Mouse (Mus musculus) ES-Bruce4 (cell line): ENCODE results near the gene Zfp831. TPM values are rescaled to one million over a fixed set of nuclear protein-coding genes. Genes with fewer than 3 reads are reported as not detected.

Source experiments
- H3K27ac ChIP-seq: 2 replicates; pipeline ENCODE4 v1.5.1; 2012; ENCODE audit warnings: low read length, inconsistent platforms; ENCODE audit not compliant: insufficient read depth
- H3K27me3 ChIP-seq: 2 replicates; pipeline ENCODE4 v1.6.1; 2012; ENCODE audit warnings: mild to moderate bottlenecking, low read length, inconsistent platforms; ENCODE audit not compliant: control insufficient read depth, poor library complexity, insufficient read depth, severe bottlenecking
- H3K36me3 ChIP-seq: 2 replicates; pipeline ENCODE4 v1.6.1; 2012; ENCODE audit warnings: inconsistent platforms, mild to moderate bottlenecking, low read length, moderate library complexity; ENCODE audit not compliant: control insufficient read depth, poor library complexity, insufficient read depth, severe bottlenecking
- H3K4me1 ChIP-seq: one replicate; pipeline ENCODE4 v1.8.1; 2011; ENCODE audit warnings: low read length; ENCODE audit not compliant: control insufficient read depth, insufficient read depth
- H3K4me3 ChIP-seq: 2 replicates; pipeline ENCODE4 v1.5.1; 2011; ENCODE audit warnings: low read depth, mild to moderate bottlenecking, low read length
- H3K9ac ChIP-seq: 2 replicates; pipeline ENCODE4 v1.6.1; 2012; ENCODE audit warnings: low read depth, mild to moderate bottlenecking, inconsistent platforms; ENCODE audit not compliant: poor library complexity, severe bottlenecking
- H3K9me3 ChIP-seq: replicated peaks from 2 replicates; pipeline ENCODE4 v1.6.1; 2012; ENCODE audit warnings: mild to moderate bottlenecking, low read length, inconsistent platforms; ENCODE audit not compliant: control insufficient read depth, poor library complexity, insufficient read depth, severe bottlenecking
- CTCF ChIP-seq: IDR thresholded peaks from one replicate; pipeline ENCODE4 v1.8.1; 2011; ENCODE audit warnings: low read depth, low read length
- EP300 ChIP-seq: IDR thresholded peaks from 2 replicates; pipeline ENCODE4 v1.6.1; 2011; ENCODE audit warnings: low read depth, low read length; ENCODE audit not compliant: insufficient read depth
- POLR2A ChIP-seq: IDR thresholded peaks from one replicate; pipeline ENCODE4 v1.8.1; 2011; ENCODE audit warnings: low read length; ENCODE audit not compliant: insufficient read depth
- polyA plus RNA-seq: library from polyadenylated mRNA; stranded (reverse); fragments of >200 nt; gene quantifications from 2 replicates; pipeline ENCODE4 v1.2.4, GENCODE M21; 2011; ENCODE audit warnings: low read depth; ENCODE audit not compliant: missing spikeins, insufficient read depth, insufficient read length

The Zfp831 gene
- polyA plus RNA-seq, 1 experiment, result not detected

- TF ChIP-seq CTCF (no peak), EP300 (no peak), POLR2A (no peak)
- Histone ChIP-seq H3K9me3 (no peaks in the 10 kb centered on the region), H3K4me1 (no peaks in the 10 kb centered on the region), H3K36me3 (no peaks in the 10 kb centered on the region), H3K27ac (no peak overlapping the region), H3K9ac (no peak overlapping the region), H3K27me3 (no peaks in the 10 kb centered on the region), H3K4me3 (no peak overlapping the region)
Measured at GRCm38 (mm10) chr2:174599853-174600271, 43.5 kb upstream of the Zfp831 start.

- Histone ChIP-seq H3K27ac (no peak overlapping the region), H3K9me3 (no peaks in the 10 kb centered on the region), H3K9ac (no peak overlapping the region), H3K36me3 (no peaks in the 10 kb centered on the region), H3K27me3 (no peaks in the 10 kb centered on the region), H3K4me1 (no peaks in the 10 kb centered on the region), H3K4me3 (no peak overlapping the region)
- TF ChIP-seq POLR2A (no peak), EP300 (no peak), CTCF (no peak)
Measured at GRCm38 (mm10) chr2:174601938-174602685, 41.2 kb upstream of the Zfp831 start.

GRCm38 (mm10) chr2:174603321-174603720 is 40.0 kb upstream of the Zfp831 start:
- H3K9me3 ChIP-seq, result no peaks in the 10 kb centered on the region
- no peak overlapping the region for H3K27ac ChIP-seq
- no peaks in the 10 kb centered on the region for H3K36me3 ChIP-seq
- no peaks in the 10 kb centered on the region for H3K4me1 ChIP-seq
- no peaks in the 10 kb centered on the region for H3K27me3 ChIP-seq
- no peak for TF ChIP-seq POLR2A
- H3K9ac ChIP-seq, result no peak overlapping the region
- no peak overlapping the region for H3K4me3 ChIP-seq

GRCm38 (mm10) chr2:174605020-174605419 is 38.3 kb upstream of the Zfp831 start:
- Histone ChIP-seq H3K9ac (no peak overlapping the region), H3K27ac (no peak overlapping the region), H3K4me3 (no peak overlapping the region), H3K4me1 (no peaks in the 10 kb centered on the region), H3K9me3 (no peaks in the 10 kb centered on the region), H3K27me3 (no peaks in the 10 kb centered on the region), H3K36me3 (no peaks in the 10 kb centered on the region)
- TF ChIP-seq EP300, result no peak

- Histone ChIP-seq H3K36me3 (no peaks in the 10 kb centered on the region), H3K4me1 (no peaks in the 10 kb centered on the region), H3K27me3 (no peaks in the 10 kb centered on the region), H3K9me3 (no peaks in the 10 kb centered on the region), H3K4me3 (no peak overlapping the region), H3K9ac (no peak overlapping the region), H3K27ac (no peak overlapping the region)
- TF ChIP-seq CTCF (no peak), POLR2A (no peak), EP300 (no peak)
Measured at GRCm38 (mm10) chr2:174605442-174606087, 37.8 kb upstream of the Zfp831 start.

- Histone ChIP-seq H3K36me3 (no peaks in the 10 kb centered on the region), H3K4me1 (no peaks in the 10 kb centered on the region), H3K4me3 (no peak overlapping the region), H3K9ac (no peak overlapping the region), H3K27me3 (no peaks in the 10 kb centered on the region), H3K9me3 (no peaks in the 10 kb centered on the region), H3K27ac (no peak overlapping the region)
- TF ChIP-seq CTCF, result no peak
- no peak for TF ChIP-seq POLR2A
- TF ChIP-seq EP300, result no peak
Measured at GRCm38 (mm10) chr2:174606376-174606775, 37.0 kb upstream of the Zfp831 start.
